Mouse (Mus musculus): ENCODE measurements around the gene Hhip. TPM values are rescaled to one million over a fixed set of nuclear protein-coding genes. Genes with fewer than 3 reads are reported as not detected.

Hhip gene
- polyA plus RNA-seq, 1 experiment from 2014 or later = 15.8 TPM

- H3K4me3 ChIP-seq (ENCODE audit: low read depth, low read length) = no peak overlapping the region
- H3K4me2 ChIP-seq (replicated peaks; ENCODE audit: low read depth) = no peak overlapping the region
- no peak for TF ChIP-seq CTCF (IDR thresholded peaks at IDR 0.05; ENCODE audit: low read depth)
- H3K4me1 ChIP-seq (replicated peaks; ENCODE audit: control insufficient read depth, insufficient read depth, low read length) = no peaks in the 10 kb centered on the region
- ATAC-seq = no peak
- WGBS = 62% methylated on average over 9 of the region's 9 CpGs
- no peaks in the 10 kb centered on the region for H3K9me3 ChIP-seq (ENCODE audit: control insufficient read depth)
- no peaks in the 10 kb centered on the region for H3K36me3 ChIP-seq (ENCODE audit: control insufficient read depth, insufficient read depth)
- H3K27me3 ChIP-seq (replicated peaks; ENCODE audit: control insufficient read depth, insufficient read depth, low read length) = no peaks in the 10 kb centered on the region
- H3K27ac ChIP-seq (ENCODE audit: low read depth, low read length) = no peak overlapping the region
- H3K9ac ChIP-seq (ENCODE audit: low read depth, low read length) = no peak overlapping the region
Measured at GRCm38 (mm10) chr8:79936856-79937445, 120.9 kb downstream of the Hhip start.

- no peaks in the 10 kb centered on the region for H3K36me3 ChIP-seq (ENCODE audit: control insufficient read depth, insufficient read depth)
- H3K4me1 ChIP-seq (replicated peaks; ENCODE audit: control insufficient read depth, insufficient read depth, low read length) = no peaks in the 10 kb centered on the region
- no peak overlapping the region for H3K4me2 ChIP-seq (replicated peaks; ENCODE audit: low read depth)
- H3K27me3 ChIP-seq (replicated peaks; ENCODE audit: control insufficient read depth, insufficient read depth, low read length) = no peaks in the 10 kb centered on the region
- WGBS = 16% methylated on average over 7 of the region's 7 CpGs
- no peak overlapping the region for H3K27ac ChIP-seq (ENCODE audit: low read depth, low read length)
- no peak for ATAC-seq
- TF ChIP-seq CTCF (IDR thresholded peaks at IDR 0.05; ENCODE audit: low read depth) = no peak; the same call in 1 of the 2 replicates
- no peaks in the 10 kb centered on the region for H3K9me3 ChIP-seq (ENCODE audit: control insufficient read depth)
- H3K9ac ChIP-seq (ENCODE audit: low read depth, low read length) = no peak overlapping the region
- H3K4me3 ChIP-seq (ENCODE audit: low read depth, low read length) = no peak overlapping the region
Measured at GRCm38 (mm10) chr8:79935793-79936192, 122.0 kb downstream of the Hhip start.

- Histone ChIP-seq H3K27ac (ENCODE audit: low read depth, low read length) (no peak overlapping the region), H3K36me3 (ENCODE audit: control insufficient read depth, insufficient read depth) (no peaks in the 10 kb centered on the region), H3K4me2 (replicated peaks; ENCODE audit: low read depth) (no peak overlapping the region), H3K4me3 (ENCODE audit: low read depth, low read length) (no peak overlapping the region), H3K9ac (ENCODE audit: low read depth, low read length) (no peak overlapping the region), H3K4me1 (replicated peaks; ENCODE audit: control insufficient read depth, insufficient read depth, low read length) (no peaks in the 10 kb centered on the region), H3K27me3 (replicated peaks; ENCODE audit: control insufficient read depth, insufficient read depth, low read length) (no peaks in the 10 kb centered on the region), H3K9me3 (ENCODE audit: control insufficient read depth) (no peaks in the 10 kb centered on the region)
- WGBS = 32% methylated on average over 4 of the region's 4 CpGs
- ATAC-seq = no peak
- TF ChIP-seq CTCF (IDR thresholded peaks at IDR 0.05; ENCODE audit: low read depth) = no peak
Measured at GRCm38 (mm10) chr8:79929202-79929601, 128.6 kb downstream of the Hhip start.

- Histone ChIP-seq H3K36me3 (ENCODE audit: control insufficient read depth, insufficient read depth) (no peaks in the 10 kb centered on the region), H3K27ac (ENCODE audit: low read depth, low read length) (no peak overlapping the region), H3K9ac (ENCODE audit: low read depth, low read length) (no peak overlapping the region), H3K4me3 (ENCODE audit: low read depth, low read length) (no peak overlapping the region), H3K27me3 (replicated peaks; ENCODE audit: control insufficient read depth, insufficient read depth, low read length) (no peaks in the 10 kb centered on the region), H3K4me1 (replicated peaks; ENCODE audit: control insufficient read depth, insufficient read depth, low read length) (no peaks in the 10 kb centered on the region), H3K9me3 (ENCODE audit: control insufficient read depth) (no peaks in the 10 kb centered on the region), H3K4me2 (replicated peaks; ENCODE audit: low read depth) (no peak overlapping the region)
- WGBS = 68% methylated on average over 7 of the region's 7 CpGs
- TF ChIP-seq CTCF (IDR thresholded peaks at IDR 0.05; ENCODE audit: low read depth) = no peak
- ATAC-seq = no peak
Measured at GRCm38 (mm10) chr8:79917211-79917610, 140.6 kb downstream of the Hhip start.
